Mouse (Mus musculus) kidney, embryonic 15.5 days (tissue): ENCODE data around the gene Flt3l. TPM values are rescaled to one million over a fixed set of nuclear protein-coding genes. Genes with fewer than 3 reads are reported as not detected.

Experiments
- ATAC-seq: fragments of 200-750 bp; cut with Nextera tagmentation; replicated peaks from 2 replicates; pipeline ENCODE4 v1.8.0; 2017; ENCODE audit warnings: moderate TSS enrichment; ENCODE audit not compliant: low FRiP score
- H3K27ac ChIP-seq: fragments of 300-500 bp; sonication (generic); 2 replicates; pipeline ENCODE4 v1.5.1; 2015; ENCODE audit warnings: mild to moderate bottlenecking, inconsistent platforms
- H3K27me3 ChIP-seq: fragments of 300-500 bp; sonication (generic); 2 replicates; pipeline ENCODE4 v1.6.1; 2015; ENCODE audit warnings: inconsistent platforms
- H3K36me3 ChIP-seq: fragments of 300-500 bp; sonication (generic); 2 replicates; pipeline ENCODE4 v1.6.1; 2015; ENCODE audit warnings: inconsistent platforms
- H3K4me1 ChIP-seq: fragments of 300-500 bp; sonication (generic); 2 replicates; pipeline ENCODE4 v1.6.1; 2015; ENCODE audit warnings: inconsistent platforms
- H3K4me2 ChIP-seq: fragments of 300-500 bp; sonication (generic); 2 replicates; pipeline ENCODE4 v1.6.1; 2015; ENCODE audit warnings: moderate library complexity, mild to moderate bottlenecking, inconsistent platforms
- H3K4me3 ChIP-seq: fragments of 300-500 bp; sonication (generic); replicated peaks from 2 replicates; pipeline ENCODE4 v1.5.1; 2015; ENCODE audit warnings: mild to moderate bottlenecking, inconsistent platforms
- H3K9ac ChIP-seq: fragments of 300-500 bp; sonication (generic); 2 replicates; pipeline ENCODE4 v1.6.1; 2015; ENCODE audit warnings: mild to moderate bottlenecking, inconsistent platforms
- H3K9me3 ChIP-seq: fragments of 300-500 bp; sonication (generic); replicated peaks from 2 replicates; pipeline ENCODE4 v1.6.1; 2016; ENCODE audit warnings: inconsistent platforms
- WGBS: fragments of 180-500 bp; shearing (Covaris S2); methylation state at CpG from one replicate; pipeline ENCODE4 v1.1.7; 2015; ENCODE audit warnings: mixed read lengths; 5-methylcytosine and 5-hydroxymethylcytosine counted together
- polyA plus RNA-seq: library from polyadenylated mRNA; unstranded; fragments of >200 nt; fragmentation: Nextera tagmentation; extraction: Ambion mirVana; gene quantifications from 2 replicates; pipeline ENCODE4 v1.2.1, GENCODE M21; 2015

Flt3l gene
- polyA plus RNA-seq, 1 experiment from 2014 or later = 1.9 TPM

DNA sequence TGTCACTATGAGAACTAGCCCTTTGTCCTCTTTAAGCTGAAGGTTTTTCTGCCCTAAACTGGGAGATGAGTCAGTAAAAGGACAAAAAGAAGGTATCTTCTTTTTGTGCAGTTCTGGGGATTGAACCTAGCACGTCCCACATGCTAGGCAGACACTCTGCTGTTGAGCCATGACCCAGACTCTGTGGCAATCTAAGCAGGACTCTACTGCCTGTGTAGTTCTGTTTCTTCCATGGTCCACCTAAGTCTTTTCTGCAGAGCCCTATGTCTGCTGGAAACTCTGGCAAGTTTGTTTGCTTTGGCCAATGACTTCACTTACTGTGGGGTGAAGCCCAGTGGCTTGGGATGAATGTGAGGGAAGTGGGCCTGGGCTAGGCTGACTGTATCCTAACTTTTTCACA is 2.2 kb upstream of the Flt3l start:
- ATAC-seq = no peak
- peaks cover 16% of the 10 kb centered on the region for H3K4me1 ChIP-seq
- peaks cover 22% of the 10 kb centered on the region for H3K36me3 ChIP-seq
- no peaks in the 10 kb centered on the region for H3K9me3 ChIP-seq
- no peak overlapping the region for H3K4me2 ChIP-seq
- H3K9ac ChIP-seq = no peak overlapping the region
- H3K4me3 ChIP-seq = no peak overlapping the region
- 82% methylated on average over 1 of the region's 1 CpGs for WGBS
- H3K27ac ChIP-seq = no peak overlapping the region
- H3K27me3 ChIP-seq = 0 out of 2 replicates have a peak, but pooled peaks cover 4% of the 10 kb centered on the region

DNA sequence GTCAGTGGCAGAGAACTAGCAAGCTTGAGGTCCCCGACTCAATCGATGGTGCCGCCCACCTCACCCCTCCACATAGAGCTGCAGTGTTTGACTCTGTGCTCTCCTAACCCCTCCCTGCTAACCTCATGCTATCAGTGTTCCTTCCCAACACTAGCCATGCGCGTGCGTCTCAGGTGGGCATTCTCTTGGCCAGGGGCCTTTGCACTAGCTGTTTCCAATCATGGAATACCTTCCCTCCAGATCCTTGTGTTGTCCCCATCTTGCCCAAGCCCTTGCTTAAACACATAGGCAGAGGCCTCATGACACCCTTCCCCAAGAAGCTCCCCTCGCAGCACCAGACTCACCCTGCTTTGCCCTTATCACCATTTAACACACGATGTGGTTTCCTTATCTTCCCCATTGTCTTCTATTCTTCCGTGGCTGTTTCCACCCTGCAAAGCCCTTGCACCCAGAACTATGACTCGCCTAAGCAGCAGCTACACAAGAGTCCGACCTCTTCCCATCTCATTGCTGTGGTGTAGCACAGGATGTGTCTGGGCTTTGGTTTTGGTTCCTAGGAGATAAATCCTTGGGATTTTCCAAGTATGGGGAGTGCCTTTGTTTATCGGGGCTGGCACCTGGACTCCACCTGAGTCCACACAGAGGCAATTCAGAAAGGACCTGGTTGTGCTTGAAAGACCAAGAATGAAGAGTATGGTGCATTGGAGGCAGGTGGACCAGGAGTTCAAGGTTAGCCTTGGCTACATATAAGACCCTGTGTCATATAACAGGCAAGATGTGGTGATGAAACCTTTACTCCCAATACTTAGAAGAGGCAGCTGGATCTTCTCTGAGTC is 1.2 kb upstream of the Flt3l start:
- peaks cover 16% of the 10 kb centered on the region for H3K4me1 ChIP-seq
- H3K27ac ChIP-seq = no peak overlapping the region
- WGBS = 80% methylated on average over 12 of the region's 12 CpGs
- H3K9me3 ChIP-seq = no peaks in the 10 kb centered on the region
- no peak for ATAC-seq
- H3K4me2 ChIP-seq = no peak overlapping the region
- H3K36me3 ChIP-seq = peaks cover 12% of the 10 kb centered on the region
- 0 out of 2 replicates have a peak, but pooled peaks cover 4% of the 10 kb centered on the region for H3K27me3 ChIP-seq
- no peak overlapping the region for H3K9ac ChIP-seq
- H3K4me3 ChIP-seq = no peak overlapping the region

DNA sequence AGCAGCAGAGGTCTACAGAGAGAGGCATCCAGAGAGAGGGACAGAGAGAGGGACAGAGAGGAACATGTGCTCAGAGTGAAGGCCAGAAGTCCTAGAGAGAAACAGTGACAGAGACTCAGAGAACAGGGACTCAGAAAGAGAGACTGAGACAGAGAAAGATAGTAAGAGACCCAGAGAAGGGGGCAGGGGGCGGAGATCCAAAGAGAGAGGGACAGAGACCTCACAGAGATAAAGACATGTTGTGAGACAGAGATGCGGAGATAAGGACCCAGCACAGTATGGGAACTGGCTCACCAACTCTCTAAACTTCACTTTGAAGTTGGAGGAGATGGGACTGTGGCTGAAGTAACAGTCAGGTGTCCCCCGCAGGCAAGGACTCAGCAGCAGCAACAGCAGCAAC is 862 bp downstream of the Flt3l start:
- peaks cover 16% of the 10 kb centered on the region for H3K4me1 ChIP-seq
- 76% methylated on average over 3 of the region's 3 CpGs for WGBS
- H3K4me2 ChIP-seq = peak overlapping the region; percentile 88
- H3K27me3 ChIP-seq = 0 out of 2 replicates have a peak, but pooled peaks cover 4% of the 10 kb centered on the region
- no peaks in the 10 kb centered on the region for H3K36me3 ChIP-seq
- no peak for ATAC-seq
- H3K9me3 ChIP-seq = no peaks in the 10 kb centered on the region
- H3K9ac ChIP-seq = no peak overlapping the region
- no peak overlapping the region for H3K27ac ChIP-seq
- H3K4me3 ChIP-seq = peak overlapping the region; percentile 64; the same call in 1 of the 2 replicates

DNA sequence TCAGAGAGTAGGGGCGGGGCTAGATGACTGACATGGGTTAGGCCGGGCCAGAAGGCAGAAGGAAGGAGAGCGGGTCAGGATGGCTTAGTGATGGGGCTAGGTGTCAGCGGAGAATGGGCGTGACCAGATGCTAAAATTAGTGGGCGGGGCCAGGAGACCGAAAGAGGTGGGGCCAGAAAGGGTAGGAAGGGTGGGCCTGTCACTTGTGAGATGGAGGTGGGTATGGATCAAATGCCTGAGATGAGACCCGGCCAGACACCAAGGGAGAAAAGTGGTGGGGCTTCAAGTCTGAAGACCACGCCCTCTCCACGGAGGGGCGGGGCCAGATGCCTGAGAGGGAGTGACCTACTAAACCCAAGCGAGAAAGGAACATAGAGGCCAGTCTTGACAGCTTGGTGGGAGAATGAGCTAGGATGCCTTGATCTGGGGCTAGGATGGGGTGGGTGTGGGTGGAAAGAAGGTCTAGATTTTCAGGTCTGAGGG is 1.6 kb downstream of the Flt3l start:
- Histone ChIP-seq H3K4me1 (peaks cover 19% of the 10 kb centered on the region), H3K27me3 (0 out of 2 replicates have a peak, but pooled peaks cover 4% of the 10 kb centered on the region), H3K4me3 (no peak overlapping the region; the same call in 1 of the 2 replicates), H3K27ac (no peak overlapping the region), H3K9me3 (no peaks in the 10 kb centered on the region), H3K36me3 (no peaks in the 10 kb centered on the region), H3K4me2 (peak overlapping the region; percentile 21), H3K9ac (no peak overlapping the region)
- WGBS = 9% methylated on average over 12 of the region's 12 CpGs
- peak; percentile 33; the same call in 1 of the 2 replicates for ATAC-seq

DNA sequence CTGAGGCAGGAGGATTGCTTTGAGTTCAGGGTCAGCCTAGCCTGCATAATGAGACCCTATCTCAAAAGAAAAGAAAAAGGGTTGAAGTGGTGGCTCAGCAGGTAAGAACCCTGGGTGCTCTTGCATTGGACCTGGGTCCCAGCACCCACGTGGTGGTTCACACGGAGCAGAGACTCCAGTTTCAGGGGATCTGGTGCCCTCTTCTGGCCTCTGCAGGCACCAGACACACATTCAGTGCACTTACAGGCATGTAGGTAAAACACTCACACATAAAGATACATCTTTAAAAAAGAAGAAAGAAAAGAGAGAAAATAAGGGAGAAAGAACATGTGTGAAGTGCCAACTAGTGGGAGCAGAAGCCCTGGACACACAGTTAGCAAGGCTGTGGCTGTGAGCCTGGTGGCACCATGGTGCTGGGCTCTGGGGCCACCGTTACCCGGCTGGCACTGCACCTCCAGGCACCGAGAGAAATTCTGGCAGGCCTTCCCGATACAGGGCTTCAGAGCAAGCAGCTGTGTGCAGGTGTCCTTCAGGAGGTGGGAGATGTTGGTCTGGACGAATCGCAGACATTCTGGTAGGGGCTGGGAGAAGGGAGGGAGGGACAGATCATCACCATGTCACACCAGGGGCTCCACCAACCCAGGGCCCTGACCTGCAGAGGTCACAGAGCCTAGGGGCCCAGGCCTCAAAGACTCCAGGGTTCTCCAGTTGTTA is 2.6 kb downstream of the Flt3l start:
- Histone ChIP-seq H3K27ac (no peak overlapping the region), H3K4me3 (no peak overlapping the region), H3K27me3 (0 out of 2 replicates have a peak, but pooled peaks cover 4% of the 10 kb centered on the region), H3K4me2 (no peak overlapping the region), H3K4me1 (peaks cover 25% of the 10 kb centered on the region), H3K9ac (no peak overlapping the region), H3K9me3 (no peaks in the 10 kb centered on the region), H3K36me3 (no peaks in the 10 kb centered on the region)
- WGBS = 81% methylated on average over 8 of the region's 8 CpGs
- ATAC-seq = no peak

DNA sequence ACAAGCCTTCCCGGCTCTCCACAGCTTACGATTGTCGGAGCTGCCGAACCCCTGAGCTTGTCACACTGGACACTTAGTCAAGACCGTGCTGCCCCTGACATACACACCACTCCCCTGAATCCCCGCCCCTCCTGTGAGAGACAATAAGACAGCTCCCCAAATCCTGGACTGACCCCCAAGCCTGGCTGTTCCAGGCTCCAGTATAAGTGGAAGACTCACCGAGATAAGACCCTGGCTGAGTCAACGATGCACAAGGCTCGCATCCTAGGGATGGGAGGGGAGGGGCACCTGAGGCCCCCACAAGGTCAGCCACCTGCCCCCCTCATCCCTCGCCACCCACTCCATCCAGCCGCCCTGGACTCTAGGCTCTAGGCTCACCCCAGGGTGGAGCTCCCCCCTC is 4.4 kb downstream of the Flt3l start:
- H3K4me2 ChIP-seq = no peak overlapping the region
- H3K9me3 ChIP-seq = no peaks in the 10 kb centered on the region
- H3K27ac ChIP-seq = no peak overlapping the region
- WGBS = 80% methylated on average over 11 of the region's 11 CpGs
- H3K36me3 ChIP-seq = peaks cover 7% of the 10 kb centered on the region
- peaks cover 31% of the 10 kb centered on the region for H3K4me1 ChIP-seq
- H3K4me3 ChIP-seq = no peak overlapping the region
- H3K9ac ChIP-seq = no peak overlapping the region
- H3K27me3 ChIP-seq = no peaks in the 10 kb centered on the region
- ATAC-seq = no peak

DNA sequence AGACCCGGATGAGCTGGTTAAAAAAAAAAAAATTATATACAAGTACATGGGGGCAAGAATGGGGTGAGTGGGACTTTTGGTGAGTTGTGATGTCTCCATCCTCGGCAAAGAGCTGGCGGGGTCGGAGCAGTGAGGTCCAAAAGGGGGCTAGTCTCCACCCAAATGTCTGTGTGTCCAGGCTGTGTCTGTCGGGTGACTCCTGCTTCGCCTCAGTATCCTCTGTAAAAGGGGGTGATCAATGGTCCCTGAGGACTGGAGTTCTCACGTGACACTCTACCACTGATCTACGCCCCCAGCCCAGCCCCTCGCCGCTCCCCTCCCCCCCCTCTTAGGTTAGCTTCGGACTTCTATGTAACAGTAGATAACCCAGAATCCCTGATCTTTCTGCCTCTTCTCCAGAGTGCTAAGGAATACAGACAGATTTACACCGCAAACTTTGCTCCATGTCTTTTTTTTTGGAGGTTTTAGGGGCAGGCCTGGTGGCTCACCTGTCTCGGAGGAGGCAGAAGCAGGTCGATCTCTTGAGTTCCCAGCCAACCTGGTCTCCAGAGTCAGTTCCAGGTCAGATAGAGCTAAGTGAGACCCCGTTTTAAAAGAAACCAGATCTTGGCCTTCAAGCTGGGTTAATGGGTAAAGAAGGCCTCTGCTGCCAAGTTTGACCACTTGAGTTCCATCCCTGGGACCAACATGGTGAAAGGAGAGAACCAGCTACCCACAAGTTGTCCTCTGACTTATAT is 6.3 kb downstream of the Flt3l start:
- Histone ChIP-seq H3K9ac (no peak overlapping the region), H3K4me3 (peak overlapping the region; percentile 90), H3K4me1 (peaks cover 40% of the 10 kb centered on the region), H3K4me2 (peak overlapping the region; percentile 63), H3K36me3 (peaks cover 26% of the 10 kb centered on the region), H3K27ac (peak overlapping the region; percentile 94), H3K9me3 (no peaks in the 10 kb centered on the region), H3K27me3 (no peaks in the 10 kb centered on the region)
- no peak for ATAC-seq
- WGBS = 55% methylated on average over 15 of the region's 15 CpGs

DNA sequence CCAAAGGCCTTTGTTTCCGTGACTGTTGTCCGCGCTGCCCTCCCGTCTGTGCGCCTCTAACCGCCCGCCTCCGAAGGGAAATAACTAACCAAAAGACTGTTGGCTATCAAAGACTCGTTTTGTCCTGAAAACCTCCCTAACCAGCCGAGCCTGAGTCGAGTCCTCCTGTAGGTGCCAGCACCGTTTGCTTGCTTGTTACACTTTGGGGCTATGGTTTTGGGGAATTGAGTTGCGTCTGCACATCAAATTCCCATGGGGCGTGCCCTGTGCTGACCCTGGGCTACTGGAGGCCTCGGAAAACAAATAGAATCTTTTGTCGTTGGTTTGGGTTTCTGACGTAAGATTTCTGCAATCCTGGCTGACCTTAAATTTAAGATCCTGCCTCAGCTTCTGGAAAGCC is 6.9 kb downstream of the Flt3l start:
- no peaks in the 10 kb centered on the region for H3K27me3 ChIP-seq
- peak overlapping the region; percentile 63 for H3K4me2 ChIP-seq
- peaks cover 29% of the 10 kb centered on the region for H3K36me3 ChIP-seq
- ATAC-seq = no peak
- under 1% methylated on average over 17 of the region's 17 CpGs for WGBS
- peaks cover 41% of the 10 kb centered on the region for H3K4me1 ChIP-seq
- H3K9ac ChIP-seq = peak overlapping the region; percentile 59
- H3K4me3 ChIP-seq = peak overlapping the region; percentile 90
- no peaks in the 10 kb centered on the region for H3K9me3 ChIP-seq
- H3K27ac ChIP-seq = peak overlapping the region; percentile 94

DNA sequence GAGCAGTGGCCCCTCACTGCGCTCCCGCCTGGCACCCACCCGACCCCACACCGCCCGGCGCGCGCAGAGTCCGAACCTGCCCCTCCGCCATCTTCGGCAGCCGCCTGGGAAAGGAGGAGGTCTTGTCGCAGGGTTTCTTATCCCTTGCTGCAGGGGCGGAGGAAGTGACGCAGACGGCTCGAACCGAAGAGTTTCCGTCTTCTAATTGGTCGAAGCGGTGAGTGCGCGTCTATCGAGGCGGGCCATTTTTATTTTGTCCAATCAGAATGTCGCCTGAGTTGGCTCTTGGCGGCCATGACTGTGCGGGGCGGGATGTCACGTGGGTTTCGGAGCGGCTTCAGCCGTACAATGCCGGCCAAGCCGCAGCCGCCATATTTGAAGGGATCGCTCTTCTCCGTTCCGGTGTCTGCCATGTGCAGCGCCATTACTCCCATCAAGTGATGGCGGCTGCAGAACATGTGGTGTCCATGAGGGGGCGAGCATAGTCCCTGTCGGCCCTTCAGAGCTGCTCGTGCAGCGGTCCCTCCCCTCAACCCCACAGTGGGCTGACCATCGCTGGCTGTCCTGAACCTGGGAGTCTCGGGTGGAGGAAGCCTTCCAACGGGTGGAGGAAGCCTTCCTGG is 7.5 kb downstream of the Flt3l start, which contains the start of gene Rpl13a:
Gene Rpl13a (minus strand): TSS at position 138 of the 623 bp plus-strand sequence.
- ATAC-seq = peak; percentile 94
- peak within 1 kb of the TSS; percentile 99 for H3K9ac ChIP-seq
- H3K4me2 ChIP-seq = peak within 1 kb of the TSS; percentile 69
- peak within 1 kb of the TSS; percentile 94 for H3K27ac ChIP-seq
- WGBS = under 1% methylated on average over 48 of the region's 48 CpGs
- H3K4me1 ChIP-seq = peaks cover 39% of the 10 kb centered on the region
- peaks cover 29% of the 10 kb centered on the region for H3K36me3 ChIP-seq
- no peaks in the 10 kb centered on the region for H3K9me3 ChIP-seq
- H3K4me3 ChIP-seq = peak within 1 kb of the TSS; percentile 90
- no peaks in the 10 kb centered on the region for H3K27me3 ChIP-seq

DNA sequence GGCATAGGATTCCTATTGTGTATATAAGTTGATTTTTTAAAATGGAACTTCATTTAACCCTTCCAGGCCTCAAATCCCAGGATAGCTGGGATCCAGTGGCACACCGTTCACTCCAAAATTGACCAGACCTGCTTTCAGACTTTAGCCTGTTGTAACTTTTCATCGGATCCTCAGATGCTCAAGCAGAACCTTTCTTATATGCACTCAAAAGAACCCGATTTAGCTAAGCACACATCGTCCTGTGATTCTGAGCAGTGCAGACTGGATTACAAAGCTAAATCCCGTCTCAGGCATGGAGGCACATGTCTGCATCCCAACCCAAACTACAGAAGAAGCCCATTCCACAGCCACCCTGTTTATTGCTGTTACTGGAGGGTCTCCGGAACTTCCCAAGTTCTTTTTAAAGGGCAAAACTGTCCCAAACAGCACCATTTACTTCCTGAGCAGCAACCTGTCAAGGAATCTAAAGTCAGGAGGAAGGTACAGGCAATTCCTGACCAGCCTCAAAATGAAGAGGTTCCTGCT is 8.5 kb downstream of the Flt3l start:
- H3K4me3 ChIP-seq = peak overlapping the region; percentile 90
- ATAC-seq = no peak
- peaks cover 45% of the 10 kb centered on the region for H3K4me1 ChIP-seq
- H3K4me2 ChIP-seq = peak overlapping the region; percentile 69
- H3K27me3 ChIP-seq = no peaks in the 10 kb centered on the region
- peak overlapping the region; percentile 94 for H3K27ac ChIP-seq
- no peaks in the 10 kb centered on the region for H3K9me3 ChIP-seq
- peak overlapping the region; percentile 99 for H3K9ac ChIP-seq
- peaks cover 34% of the 10 kb centered on the region for H3K36me3 ChIP-seq
- 2% methylated on average over 6 of the region's 6 CpGs for WGBS
